Mouse (Mus musculus) heart, adult 18-20 months (tissue): ENCODE data around the gene Fam207a. TPM values are rescaled to one million over a fixed set of nuclear protein-coding genes. Genes with fewer than 3 reads are reported as not detected.

Experiments used
- DNase-seq, 2 experiments: peaks; one replicate each; pipeline ENCODE4 v3.0.0; 2021 to 2022; ENCODE audit warnings: mixed read lengths in 1 of 2
- long read RNA-seq, 2 experiments: library from polyadenylated mRNA; stranded (forward); transcript quantifications; one replicate each; pipeline ENCODE4 v2.0.0; 2021
- total RNA-seq, 2 experiments: library from RNA; stranded (reverse); gene quantifications; 2 replicates each; pipeline ENCODE4 v1.2.3; 2021

Fam207a gene
- 10 to 100 TPM in 1 of 2 experiments, 1 to 10 TPM in 1; 8.3 to 10.5 TPM for total RNA-seq
- long read RNA-seq, experiment 1, transcript Fam207a-201 (6 exons, 2,394 nt) = major isoform, 7 of 10 reads
- long read RNA-seq, experiment 1, partial matches to known transcripts = 0 of 10 reads
- long read RNA-seq, experiment 1, other reads (novel, unspliced or antisense) = 3 of 10 reads
- long read RNA-seq, experiment 2, transcript Fam207a-201 (6 exons, 2,394 nt) = major isoform, 11 of 11 reads
- long read RNA-seq, experiment 2, partial matches to known transcripts = 0 of 11 reads
- long read RNA-seq, experiment 2, other reads (novel, unspliced or antisense) = 0 of 11 reads

DNA sequence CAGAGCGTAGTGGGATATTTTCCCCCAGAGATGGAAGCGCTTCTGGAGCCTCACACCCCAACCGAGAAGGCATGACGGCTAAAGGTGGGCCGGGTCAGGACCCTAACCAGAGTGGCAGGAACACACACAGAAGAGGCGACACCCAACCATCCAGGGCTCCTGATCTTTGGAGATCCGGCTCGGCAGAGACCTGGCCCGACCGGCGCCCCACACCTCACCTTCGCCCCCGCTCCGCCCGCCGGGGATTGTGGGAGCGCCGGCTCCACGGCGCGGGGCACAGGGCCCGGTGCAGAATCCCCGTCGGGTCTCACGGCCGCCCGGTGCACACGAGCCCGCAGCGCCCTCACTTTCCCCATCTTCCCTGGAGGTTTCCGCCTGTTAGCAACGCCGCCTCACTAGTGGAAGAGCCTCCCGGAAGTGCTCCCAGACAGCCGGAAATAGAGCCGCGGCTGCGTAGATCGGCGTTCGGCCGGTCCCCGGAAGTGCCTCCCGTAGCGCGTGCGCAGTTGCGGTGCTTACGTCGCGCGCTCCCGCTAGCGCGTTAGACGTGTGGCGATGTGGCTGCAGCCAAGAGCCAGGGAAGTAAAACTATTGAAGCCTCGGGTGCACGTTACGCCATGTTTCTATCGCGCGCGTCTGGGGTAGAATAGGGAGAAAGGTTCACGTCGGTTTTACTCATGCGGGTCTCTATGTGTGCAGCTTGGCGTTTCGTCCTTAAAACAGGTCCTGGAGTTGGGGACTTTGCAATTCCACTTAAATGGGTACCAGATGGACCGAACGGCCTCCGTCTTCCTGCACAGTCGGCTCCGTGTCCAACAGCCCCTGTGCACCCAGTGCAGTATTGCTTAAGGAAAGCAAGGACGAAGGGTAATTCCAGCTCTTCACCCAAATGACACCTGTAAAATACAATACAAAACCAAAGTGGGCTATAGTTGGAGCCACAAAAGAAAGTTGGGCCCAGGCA is at the start of gene Fam207a:
Gene Fam207a (minus strand): TSS at position 401 of the 964 bp plus-strand sequence.
- DNase-seq = peak; percentile 94 to 97

DNA sequence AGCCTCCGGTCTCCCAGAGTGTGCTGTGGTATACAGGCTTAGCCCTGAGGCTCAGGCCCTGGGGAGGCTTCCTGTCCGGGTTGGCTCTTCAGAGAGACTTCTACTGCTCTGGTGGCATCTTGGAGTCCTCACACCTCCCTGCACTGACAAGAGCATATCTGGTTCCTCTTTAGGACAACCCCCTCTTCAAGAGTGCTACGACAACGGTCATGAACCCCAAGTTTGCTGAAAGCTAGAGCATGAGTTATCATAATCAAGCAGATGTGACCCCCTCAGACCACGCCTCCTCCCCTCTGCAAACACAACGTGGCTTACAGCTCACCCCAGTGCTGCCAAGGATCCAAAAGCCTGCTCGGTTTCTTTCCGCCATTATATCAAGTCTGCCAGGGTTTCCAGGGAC is 49.4 kb upstream of the Fam207a start:
- no peak for DNase-seq

GRCm38 (mm10) chr10:77561508-77561907 is 45.9 kb upstream of the Fam207a start:
- DNase-seq = no peak

- no peak for DNase-seq
Measured at GRCm38 (mm10) chr10:77560830-77561229, 45.2 kb upstream of the Fam207a start.

- DNase-seq = no peak
Measured at GRCm38 (mm10) chr10:77560090-77560489, 44.5 kb upstream of the Fam207a start.

- no peak for DNase-seq
Measured at GRCm38 (mm10) chr10:77557641-77558040, 42.1 kb upstream of the Fam207a start.

DNA sequence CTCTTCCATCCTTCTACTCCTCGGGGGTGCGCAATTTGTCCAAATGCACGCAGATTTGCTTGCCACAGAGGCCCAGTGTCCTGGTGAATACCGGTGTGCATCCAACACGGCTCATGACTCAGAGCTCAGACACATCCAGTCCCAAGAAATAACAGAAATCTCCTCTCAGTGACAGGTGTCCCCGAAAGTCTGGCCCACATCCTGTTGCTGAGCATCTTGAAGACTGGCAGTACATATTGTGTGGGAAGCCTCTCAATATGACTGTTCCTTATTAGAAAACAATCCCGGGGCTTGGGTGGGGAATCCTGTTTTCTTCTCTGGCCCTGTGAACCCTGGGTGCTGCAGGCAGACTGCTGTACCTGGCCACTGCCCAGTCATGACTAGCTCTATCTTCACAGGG is 41.0 kb upstream of the Fam207a start:
- DNase-seq = no peak

DNA sequence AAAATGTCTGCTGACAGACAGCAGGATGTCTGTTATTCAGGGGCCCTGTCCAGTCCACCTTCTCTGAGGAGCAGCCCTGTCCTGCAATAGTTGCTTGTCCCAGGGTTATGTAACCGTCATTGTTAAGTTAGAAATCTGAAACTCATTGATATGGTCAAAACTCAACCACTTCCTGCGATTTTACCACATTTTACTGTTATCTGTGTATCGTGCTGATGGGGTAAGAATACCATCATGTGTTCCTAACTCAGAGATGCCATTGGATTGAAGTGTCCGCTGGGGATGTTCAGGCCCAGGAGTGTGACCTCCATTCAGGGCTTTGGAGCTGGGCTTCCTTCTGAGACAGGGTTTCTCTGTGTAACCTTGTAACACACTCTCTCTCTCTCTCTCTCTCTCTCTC is 39.3 kb upstream of the Fam207a start:
- no peak for DNase-seq

DNA sequence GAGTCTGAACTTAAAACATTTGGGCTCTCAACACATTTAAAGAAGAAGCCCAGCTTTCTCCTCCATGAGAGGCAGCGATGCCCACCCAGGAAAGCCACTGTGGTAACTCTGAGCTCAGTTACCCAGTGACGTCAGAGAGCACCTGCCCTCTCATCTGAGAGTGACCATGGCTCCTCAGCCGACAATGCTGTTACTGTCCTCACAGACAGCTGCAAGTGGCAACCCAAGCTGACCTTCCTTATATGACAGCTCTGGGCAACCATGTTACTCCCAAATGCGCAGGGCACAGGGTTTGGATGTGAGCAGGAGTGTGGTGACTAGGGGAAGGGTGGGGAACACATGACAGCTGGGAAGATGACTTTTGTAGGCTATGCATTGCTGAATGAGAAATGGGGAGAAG is 37.7 kb upstream of the Fam207a start:
- no peak for DNase-seq

GRCm38 (mm10) chr10:77552162-77552561 is 36.6 kb upstream of the Fam207a start:
- DNase-seq = no peak

- peak; percentile 39 to 63 for DNase-seq
Measured at GRCm38 (mm10) chr10:77550874-77551273, 35.3 kb upstream of the Fam207a start.

DNA sequence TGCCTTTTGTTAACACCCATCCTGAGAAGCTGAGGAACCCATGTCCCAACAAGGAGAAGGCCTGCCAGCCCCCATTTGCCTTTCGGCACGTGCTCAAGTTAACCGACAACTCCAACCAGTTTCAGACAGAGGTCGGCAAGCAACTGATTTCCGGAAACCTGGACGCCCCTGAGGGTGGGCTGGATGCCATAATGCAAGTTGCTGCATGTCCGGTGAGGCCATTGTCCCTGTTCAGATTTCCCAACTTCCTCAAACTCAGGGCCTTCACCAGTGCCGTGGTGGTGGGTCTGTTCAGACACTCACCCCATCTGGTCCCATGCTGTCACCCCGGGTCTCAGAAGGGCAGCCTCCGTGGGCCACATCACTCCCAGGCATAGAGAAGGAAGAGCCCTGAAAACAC is 33.0 kb upstream of the Fam207a start:
- no peak for DNase-seq

- DNase-seq = peak; percentile 91 to 92
Measured at GRCm38 (mm10) chr10:77544916-77545315, 29.3 kb upstream of the Fam207a start.

DNA sequence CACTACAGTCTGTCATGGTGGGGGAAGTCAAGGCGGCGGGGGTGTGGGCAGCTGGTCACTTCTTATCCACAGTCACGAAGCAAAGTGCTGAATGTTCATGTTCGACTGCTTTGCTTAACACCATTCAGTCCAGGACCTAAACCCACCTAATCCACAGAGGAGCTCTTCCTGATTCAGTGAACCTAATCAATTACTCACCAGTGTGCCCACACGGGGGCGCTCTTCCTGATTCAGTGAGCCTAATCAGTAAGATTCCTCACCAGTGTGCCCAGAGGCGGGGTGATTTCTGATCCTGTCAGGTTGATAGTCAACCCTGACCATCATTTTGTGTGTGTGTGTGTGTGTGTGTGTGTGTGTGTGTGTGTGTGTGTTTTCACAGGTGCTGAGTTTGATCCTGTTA is 27.6 kb upstream of the Fam207a start:
- peak in 1 of 2 experiments; percentile 56 for DNase-seq

GRCm38 (mm10) chr10:77541864-77542666 is 26.5 kb upstream of the Fam207a start:
- peak in 1 of 2 experiments; percentile 37 for DNase-seq

DNA sequence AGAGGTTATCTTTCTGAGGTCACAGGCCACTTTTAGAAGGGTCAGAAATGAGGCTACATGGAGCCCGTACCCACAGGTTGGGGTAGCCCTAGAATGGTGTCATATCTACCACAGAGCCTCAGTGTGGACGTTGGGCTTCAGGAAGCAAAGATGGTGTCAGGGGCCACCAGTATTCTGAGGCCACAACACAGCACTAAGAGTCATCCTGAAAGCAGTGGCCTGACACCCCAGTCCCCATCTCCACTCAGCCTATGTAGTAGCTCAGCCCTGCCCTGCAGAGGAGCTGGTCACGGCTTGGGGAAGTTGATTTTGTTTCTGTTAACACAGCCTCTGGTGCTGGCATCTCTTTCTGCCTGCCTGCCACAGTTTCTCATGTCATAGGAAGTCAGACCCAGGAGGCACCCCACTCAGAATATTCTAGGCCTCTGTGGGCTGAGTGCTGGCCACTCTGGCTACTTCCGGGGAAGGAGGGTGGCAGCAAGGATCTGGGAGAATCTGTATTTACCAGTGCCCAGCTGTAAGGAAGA is 25.1 kb upstream of the Fam207a start:
- DNase-seq = peak in 1 of 2 experiments; percentile 44

GRCm38 (mm10) chr10:77539320-77539945 is 23.8 kb upstream of the Fam207a start:
- no peak for DNase-seq

DNA sequence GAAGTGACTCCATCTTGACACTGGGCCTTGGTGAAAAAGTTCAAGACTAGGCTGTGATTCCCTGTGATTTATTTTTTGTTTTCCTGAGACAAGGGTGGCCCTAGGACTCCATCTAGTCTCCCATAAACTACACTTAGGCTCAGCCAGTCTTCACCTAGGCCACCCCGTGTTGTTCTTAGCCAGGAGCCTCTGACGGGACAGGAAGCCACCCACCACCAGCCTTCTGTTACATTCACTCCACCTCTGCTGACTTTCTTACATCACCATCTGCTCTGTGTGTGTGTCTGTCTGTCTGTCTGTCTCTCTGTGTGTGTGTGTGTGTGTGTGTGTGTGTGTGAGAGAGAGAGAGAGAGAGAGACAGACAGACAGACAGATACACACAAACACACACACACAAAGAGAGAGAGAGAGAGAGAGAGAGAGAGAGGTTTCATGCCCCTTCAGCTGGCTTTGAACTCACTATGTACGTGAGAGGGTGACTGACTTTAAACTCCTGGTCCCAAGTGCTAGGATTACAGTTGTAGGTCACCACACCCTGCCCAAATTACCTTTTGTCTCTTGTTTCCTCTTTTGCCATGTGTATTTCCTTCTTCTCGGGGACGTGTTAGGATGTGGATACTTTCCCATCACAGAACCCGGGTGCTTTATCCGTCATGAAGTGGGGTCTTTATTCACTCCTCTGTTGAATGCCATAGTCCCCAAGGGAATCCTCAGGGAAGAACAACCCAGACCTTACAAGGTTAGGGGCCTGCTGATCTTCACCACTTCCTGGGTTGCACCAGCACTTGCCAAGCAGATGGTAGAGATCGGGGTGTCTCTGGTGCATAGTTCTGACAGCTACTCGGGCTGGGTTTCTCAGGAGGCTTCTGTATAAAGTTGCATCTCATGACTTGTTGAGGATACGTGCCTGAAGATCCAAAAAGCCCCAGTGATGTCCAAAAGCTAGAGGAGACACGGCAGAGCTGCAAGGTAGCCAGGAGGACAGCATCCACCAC is 21.9 kb upstream of the Fam207a start:
- DNase-seq = no peak

DNA sequence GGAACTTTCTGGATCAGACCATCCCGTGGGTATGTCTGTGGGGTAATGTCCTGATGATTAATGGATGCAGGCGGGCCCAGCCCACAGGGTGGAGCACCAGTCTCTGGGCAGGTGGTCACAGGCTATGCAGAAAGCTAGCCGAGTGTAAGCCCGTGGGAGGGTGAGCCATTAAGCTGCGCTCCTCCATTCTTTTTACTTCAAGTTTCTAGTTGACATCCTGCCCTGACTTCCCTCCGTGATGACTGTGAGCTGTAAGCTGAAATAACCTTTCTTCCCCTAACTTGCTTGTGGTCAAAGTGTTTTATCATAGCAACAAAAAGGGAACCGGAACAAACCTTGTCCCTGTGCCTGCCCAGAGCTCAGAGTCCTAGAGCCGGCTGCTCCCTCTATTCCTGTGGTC is 21.1 kb upstream of the Fam207a start:
- no peak for DNase-seq

DNA sequence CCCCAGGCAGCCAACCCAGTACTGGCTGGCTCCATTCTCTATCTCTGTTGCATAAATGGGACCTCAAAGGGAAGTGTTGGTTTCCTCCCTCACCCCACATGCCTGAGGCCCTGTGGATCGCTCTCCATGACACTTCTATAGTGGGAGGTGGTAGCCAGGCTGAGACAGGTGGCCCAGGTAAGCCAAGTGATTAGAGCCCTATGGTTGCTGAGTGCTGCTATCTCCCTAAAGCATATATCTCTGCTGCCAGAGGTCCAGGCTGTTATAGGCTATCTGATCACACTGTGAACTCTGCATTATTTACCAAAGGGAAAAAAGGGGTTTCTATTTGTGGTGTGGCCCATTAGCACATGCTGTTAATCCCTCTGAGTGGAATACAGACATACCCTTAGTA is 16.4 kb upstream of the Fam207a start:
- DNase-seq = no peak
